Mouse (Mus musculus): ENCODE measurements at regions not wholly inside any gene's neighbourhood (a gene's known extent, or its start where the extent isn't known, plus 50 kb on each side); places are given as distances from the start of the nearest gene placed in this dataset.
A peak's percentile ranks its signal among the peaks of the same experiment; 100 is the strongest.
"Not testable (repeated sequence)": the region's sequence is repeated elsewhere in the genome, so short reads cannot be mapped to it uniquely, and the experiment has no call there.

GRCm38 (mm10) chr4:20860696-20861428 lies 824.9 kb downstream of the Prdm13 start (continued):
- no peak for TF ChIP-seq POLR2AphosphoS5 (IDR thresholded peaks at IDR 0.05; ENCODE audit: borderline replicate concordance, low read depth, low read length)
- TF ChIP-seq RCOR1 (IDR thresholded peaks at IDR 0.05; ENCODE audit: low read depth, low read length): 0 out of 2 replicates have a peak, but pooled peaks have one; percentile 36
- peak in 1 of 2 experiments; percentile 73; a peak in 2 of 4 replicates for TF ChIP-seq POLR2A (IDR thresholded peaks at IDR 0.05; ENCODE audit: control insufficient read depth in 1 of 2, insufficient read depth in 1 of 2, low read depth in 1 of 2, low read length in 2 of 2, poor library complexity in 1 of 2)
- no peak for TF ChIP-seq USF2 (IDR thresholded peaks at IDR 0.05; ENCODE audit: borderline replicate concordance in 1 of 2, insufficient read depth in 1 of 2, low read depth in 1 of 2, low read length in 2 of 2)
- peak; percentile 49; the same call in 1 of the 2 replicates for TF ChIP-seq POLR2AphosphoS2 (IDR thresholded peaks at IDR 0.05; ENCODE audit: low read length)
- TF ChIP-seq JUND (IDR thresholded peaks at IDR 0.05; ENCODE audit: low read depth, low read length): no peak
- TF ChIP-seq CTCF (IDR thresholded peaks at IDR 0.05 in 2 of 3, conservative IDR thresholded peaks at IDR 0.05 in 1 of 3; ENCODE audit: control insufficient read depth in 1 of 3, insufficient read depth in 1 of 3, low read depth in 2 of 3, low read length in 3 of 3, poor library complexity in 1 of 3, severe bottlenecking in 1 of 3): no peak
- TF ChIP-seq KAT2A (conservative IDR thresholded peaks at IDR 0.05; ENCODE audit: low read depth, low read length): no peak
- peak; percentile 75 for TF ChIP-seq NRF1 (IDR thresholded peaks at IDR 0.05; ENCODE audit: insufficient read depth, low read depth, low read length, poor library complexity, severe bottlenecking)
- peak; percentile 30; the same call in 1 of the 2 replicates for TF ChIP-seq GATA1 (IDR thresholded peaks at IDR 0.05; ENCODE audit: low read depth, low read length)
- TF ChIP-seq BHLHE40 (IDR thresholded peaks at IDR 0.05; ENCODE audit: borderline replicate concordance, low read depth, low read length): no peak
- TF ChIP-seq MXI1 (IDR thresholded peaks at IDR 0.05; ENCODE audit: low read depth, low read length): peak; percentile 19; the same call in 1 of the 2 replicates
- no peak for TF ChIP-seq MAFK (IDR thresholded peaks at IDR 0.05; ENCODE audit: borderline replicate concordance, low read depth, low read length)
- peak; percentile 33; the same call in 1 of the 2 replicates for TF ChIP-seq TCF12 (IDR thresholded peaks at IDR 0.05; ENCODE audit: low read depth, low read length)
- TF ChIP-seq SMC3 (IDR thresholded peaks at IDR 0.05; ENCODE audit: low read depth, low read length): no peak
- peak in 1 of 2 experiments; percentile 61; a peak in 2 of 4 replicates for TF ChIP-seq EP300 (IDR thresholded peaks at IDR 0.05; ENCODE audit: low read depth in 1 of 2, low read length in 2 of 2)
- no peak for TF ChIP-seq E2F4 (IDR thresholded peaks at IDR 0.05; ENCODE audit: borderline replicate concordance, low read depth, low read length)

- Histone ChIP-seq H3K27ac (ENCODE audit: control insufficient read depth, low read depth, low read length) (peak overlapping the region; percentile 99), H3K4me3 (ENCODE audit: control insufficient read depth in 1 of 2, insufficient read depth in 1 of 2, low read depth in 2 of 2, low read length in 2 of 2) (peak overlapping the region; percentile 79 to 87), H3K9ac (ENCODE audit: control insufficient read depth, low read depth, low read length, poor library complexity, severe bottlenecking) (peak overlapping the region; percentile 83)
- TF ChIP-seq NELFE (IDR thresholded peaks at IDR 0.05; ENCODE audit: low read depth, low read length) (0 out of 2 replicates have a peak, but pooled peaks have one; percentile 11), MAX (IDR thresholded peaks at IDR 0.05; ENCODE audit: low read length) (peak; percentile 49; the same call in 1 of the 2 replicates), ZMIZ1 (IDR thresholded peaks at IDR 0.05; ENCODE audit: low read depth, low read length) (peak; percentile 38; the same call in 1 of the 2 replicates), MYC (IDR thresholded peaks at IDR 0.05; ENCODE audit: low read depth, low read length) (0 out of 2 replicates have a peak, but pooled peaks have one; percentile 16), CTCF (IDR thresholded peaks at IDR 0.05 in 2 of 3, conservative IDR thresholded peaks at IDR 0.05 in 1 of 3; ENCODE audit: control insufficient read depth in 1 of 3, insufficient read depth in 1 of 3, low read depth in 2 of 3, low read length in 3 of 3, poor library complexity in 1 of 3, severe bottlenecking in 1 of 3) (peak in 1 of 3 experiments; percentile 39; a peak in 3 of 6 replicates)
- H3K36me3 ChIP-seq (ENCODE audit: control insufficient read depth in 1 of 2, insufficient read depth in 2 of 2, low read length in 2 of 2); H3K79me2 ChIP-seq (ENCODE audit: control insufficient read depth, insufficient read depth, low read length, poor library complexity); H3K27me3 ChIP-seq (ENCODE audit: control insufficient read depth in 1 of 2, insufficient read depth in 2 of 2, low read length in 2 of 2); H3K9me3 ChIP-seq (replicated peaks; ENCODE audit: insufficient read depth, low read length); H3K4me1 ChIP-seq (ENCODE audit: control insufficient read depth in 1 of 2, insufficient read depth in 2 of 2, low read length in 2 of 2): not testable (repeated sequence)
- peak; percentile 66 for DNase-seq (ENCODE audit: low read depth, low spot score)
Observed at GRCm38 (mm10) chr4:20860066-20860465, 825.7 kb downstream of the Prdm13 start.

Measured in MEL (cell line).